Mouse (Mus musculus) retina, embryonic 14.5 days (tissue): ENCODE measurements around the gene Acvr1b.

ENCODE experiments used
- DNase-seq: peaks from one replicate; pipeline ENCODE4 v3.0.0-alpha.2; 2015; ENCODE audit warnings: low spot score

The Acvr1b gene

GRCm38 (mm10) chr15:101196961-101197360, 23.1 kb downstream of the Acvr1b start:
- DNase-seq = no peak

DNA sequence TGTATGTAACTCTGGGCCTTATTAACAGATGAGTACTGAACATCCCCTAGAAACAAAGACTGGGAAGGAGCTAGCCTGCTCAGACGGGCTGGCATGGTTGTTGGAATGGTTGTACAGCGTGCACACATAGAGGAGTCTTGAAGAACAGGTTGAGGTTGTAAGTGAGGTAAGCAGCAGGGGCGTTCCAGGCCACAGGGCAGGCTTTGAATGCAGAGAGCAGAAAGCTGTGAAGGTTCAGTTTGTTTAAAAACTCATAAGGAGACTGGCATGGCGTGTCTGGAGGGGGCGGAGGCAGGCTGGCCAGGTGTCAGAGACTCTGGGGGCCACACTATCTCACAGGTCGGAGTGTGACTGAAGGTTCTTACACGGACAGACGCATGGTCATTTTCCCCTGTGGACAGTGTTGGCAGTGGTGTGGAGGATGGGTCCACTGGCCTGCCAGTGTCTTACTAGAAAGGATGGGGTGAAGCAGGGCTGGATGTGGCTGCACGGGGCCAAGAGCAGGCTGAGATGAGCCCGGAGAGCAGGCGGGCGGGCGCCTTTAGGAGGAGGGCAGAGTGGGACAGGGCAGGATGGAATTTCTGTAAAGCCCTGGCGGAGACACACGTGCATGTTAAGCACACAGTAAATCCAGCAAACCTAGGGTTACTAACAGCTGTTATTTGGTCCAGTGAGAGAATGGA, 23.8 kb downstream of the Acvr1b start:
- no peak for DNase-seq

DNA sequence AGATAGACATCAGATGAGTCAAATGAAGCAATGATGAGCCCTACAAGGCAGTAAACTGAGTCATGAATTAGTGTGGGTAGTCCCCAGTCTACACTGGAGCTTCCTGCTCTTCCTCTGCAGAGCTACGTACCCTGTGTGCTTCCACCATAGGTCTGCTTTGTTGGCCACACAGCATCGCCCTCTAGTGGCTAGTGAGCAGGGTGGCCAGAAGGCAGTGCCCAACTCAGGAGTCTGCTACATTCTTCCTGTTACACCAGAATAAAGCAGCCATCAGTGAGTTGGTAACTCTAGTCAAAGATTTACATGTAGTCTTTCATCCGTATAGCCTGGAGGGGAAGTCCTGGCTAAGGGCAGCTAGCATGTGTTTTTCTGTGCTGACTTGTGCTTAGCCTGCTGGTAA, 24.4 kb downstream of the Acvr1b start:
- DNase-seq = peak; percentile 82

DNA sequence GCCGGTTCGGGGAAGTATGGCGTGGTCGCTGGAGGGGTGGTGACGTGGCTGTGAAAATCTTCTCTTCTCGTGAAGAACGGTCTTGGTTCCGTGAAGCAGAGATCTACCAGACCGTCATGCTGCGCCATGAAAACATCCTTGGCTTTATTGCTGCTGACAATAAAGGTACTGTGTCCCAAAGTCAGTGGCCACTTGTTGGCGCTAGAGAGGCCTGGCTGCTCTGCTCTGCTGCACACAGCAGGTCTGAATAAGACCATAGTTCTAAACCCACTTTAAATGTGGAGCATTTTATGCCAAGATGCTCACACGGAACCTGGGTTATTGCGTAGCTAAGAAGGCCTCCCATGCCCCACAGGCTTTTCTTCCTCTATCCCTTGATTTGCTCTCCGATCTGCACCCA, 25.0 kb downstream of the Acvr1b start:
- DNase-seq = no peak

- no peak for DNase-seq
Observed at GRCm38 (mm10) chr15:101200777-101201295, 27.0 kb downstream of the Acvr1b start.

GRCm38 (mm10) chr15:101201414-101201813, 27.5 kb downstream of the Acvr1b start:
- DNase-seq = no peak

DNA sequence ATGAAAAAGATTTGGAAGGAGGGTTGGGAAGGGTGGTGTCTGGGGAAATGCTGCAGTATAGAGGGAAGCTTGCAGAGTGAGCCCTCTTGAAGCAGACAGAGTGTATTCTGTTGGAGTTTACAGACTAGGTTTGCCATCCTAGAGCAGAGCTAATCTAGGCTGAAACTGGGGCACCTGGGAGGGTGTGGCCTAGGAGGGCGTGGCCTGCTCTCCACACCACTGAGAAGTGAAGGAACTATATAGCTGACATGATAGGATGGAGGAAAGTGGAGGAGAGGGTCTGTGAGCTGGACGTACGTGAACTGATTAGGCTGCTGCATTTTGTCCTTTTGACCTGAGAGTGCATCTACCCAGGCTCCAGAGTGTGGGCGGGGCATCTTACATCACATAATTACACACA, 29.8 kb downstream of the Acvr1b start:
- no peak for DNase-seq

- no peak for DNase-seq
Observed at GRCm38 (mm10) chr15:101204781-101205180, 30.9 kb downstream of the Acvr1b start.

DNA sequence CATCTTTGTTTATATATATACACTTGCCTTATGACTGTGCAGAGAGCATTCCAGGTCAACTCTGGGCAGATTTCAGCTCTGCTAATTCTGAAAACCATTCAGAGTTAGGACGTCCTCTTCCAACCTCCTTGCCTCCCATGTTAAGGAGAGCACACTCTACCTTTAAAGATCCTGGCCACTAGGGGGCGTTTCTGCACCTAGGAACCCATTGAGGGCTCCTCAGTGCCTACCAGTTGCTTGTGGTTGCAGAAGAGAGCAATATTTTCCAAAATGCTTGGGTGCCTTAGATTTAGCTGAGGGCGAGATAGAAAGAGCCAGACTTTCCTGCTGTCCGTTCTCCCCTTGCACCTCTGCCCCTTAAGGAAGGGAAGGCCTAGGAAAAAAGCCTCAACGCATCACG, 36.4 kb downstream of the Acvr1b start:
- DNase-seq = peak; percentile 88

- no peak for DNase-seq
Observed at GRCm38 (mm10) chr15:101210998-101211613, 37.2 kb downstream of the Acvr1b start.

DNA sequence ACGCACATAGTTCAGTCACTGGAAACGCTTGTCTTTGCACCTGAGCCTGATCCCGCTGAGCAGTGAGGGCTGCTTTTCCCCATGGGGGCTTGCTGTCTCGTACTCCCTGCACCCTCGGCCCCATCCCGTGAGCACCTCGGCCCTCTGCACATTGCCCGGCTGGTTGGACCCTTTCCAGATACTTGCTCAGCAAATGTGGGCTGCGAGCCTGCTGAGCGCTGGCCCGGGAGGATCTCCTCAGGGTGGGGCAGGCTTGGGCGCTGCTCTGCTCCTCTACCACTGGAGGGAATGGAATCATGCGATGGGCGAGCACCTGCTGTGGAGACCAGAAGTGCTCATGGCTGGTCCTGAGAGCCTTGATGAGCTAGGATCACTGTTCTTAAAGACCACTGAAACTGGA, 38.6 kb downstream of the Acvr1b start:
- DNase-seq = no peak

DNA sequence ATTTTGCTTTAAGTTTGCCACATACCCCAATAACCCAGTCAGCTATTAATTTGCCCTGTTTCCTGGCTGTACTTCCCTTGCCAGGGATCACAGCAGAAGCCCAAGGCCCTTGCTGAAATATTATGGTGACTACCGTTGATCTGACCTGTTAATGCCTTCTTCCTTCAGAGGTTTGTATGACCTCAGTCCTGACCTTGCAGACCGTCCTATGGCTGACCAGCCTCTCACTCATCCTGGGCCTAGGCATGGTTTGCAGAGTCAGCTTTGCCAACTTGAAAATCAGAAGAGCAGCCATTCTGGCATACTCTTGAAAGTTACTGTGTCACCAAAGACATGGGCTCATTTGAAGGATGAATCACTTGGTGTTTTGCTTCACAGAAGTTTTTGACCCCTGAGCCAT, 41.3 kb downstream of the Acvr1b start:
- no peak for DNase-seq

GRCm38 (mm10) chr15:101216036-101216435, 42.2 kb downstream of the Acvr1b start:
- DNase-seq = no peak

- DNase-seq = peak; percentile 77
Observed at GRCm38 (mm10) chr15:101220905-101221297, 47.0 kb downstream of the Acvr1b start.

DNA sequence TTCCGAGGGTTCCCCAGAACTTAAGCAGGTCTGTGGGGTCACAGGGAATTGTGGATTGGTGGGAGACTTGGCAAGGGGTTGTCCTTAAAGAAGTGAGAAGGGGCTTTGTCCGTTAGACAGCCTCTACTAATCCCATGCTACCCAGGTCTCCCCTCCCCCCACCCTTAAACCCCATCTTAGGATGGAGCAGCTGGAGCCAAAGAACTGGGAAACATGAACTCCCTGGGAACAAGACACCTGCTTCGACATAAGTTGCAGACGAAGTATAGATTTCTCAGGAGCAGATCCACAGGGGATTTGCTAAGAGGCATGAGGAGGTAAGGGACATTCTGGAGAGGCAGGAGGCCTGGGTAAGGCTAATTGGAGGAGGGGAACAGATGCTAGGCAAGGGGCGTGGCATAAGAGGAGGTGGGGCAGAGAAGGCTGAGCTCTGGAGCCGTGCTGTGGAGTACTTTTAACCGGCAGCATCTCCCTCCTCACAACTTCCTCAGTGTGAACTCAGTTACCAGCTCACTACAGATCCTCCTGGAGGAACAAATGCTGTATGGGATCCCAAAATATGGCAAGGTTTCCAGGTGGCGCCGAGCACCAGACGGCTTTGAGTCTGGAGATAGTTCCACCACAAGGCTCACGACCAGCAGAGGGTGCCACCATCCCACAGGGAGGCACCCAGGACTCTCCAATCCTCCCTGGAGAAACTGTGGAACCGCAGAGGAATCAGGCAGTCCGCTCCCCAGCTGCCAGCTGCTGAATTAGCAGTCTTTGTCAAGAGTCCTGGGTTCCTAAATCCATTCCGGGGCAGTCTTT, 47.6 kb downstream of the Acvr1b start:
- peak; percentile 94 for DNase-seq

DNA sequence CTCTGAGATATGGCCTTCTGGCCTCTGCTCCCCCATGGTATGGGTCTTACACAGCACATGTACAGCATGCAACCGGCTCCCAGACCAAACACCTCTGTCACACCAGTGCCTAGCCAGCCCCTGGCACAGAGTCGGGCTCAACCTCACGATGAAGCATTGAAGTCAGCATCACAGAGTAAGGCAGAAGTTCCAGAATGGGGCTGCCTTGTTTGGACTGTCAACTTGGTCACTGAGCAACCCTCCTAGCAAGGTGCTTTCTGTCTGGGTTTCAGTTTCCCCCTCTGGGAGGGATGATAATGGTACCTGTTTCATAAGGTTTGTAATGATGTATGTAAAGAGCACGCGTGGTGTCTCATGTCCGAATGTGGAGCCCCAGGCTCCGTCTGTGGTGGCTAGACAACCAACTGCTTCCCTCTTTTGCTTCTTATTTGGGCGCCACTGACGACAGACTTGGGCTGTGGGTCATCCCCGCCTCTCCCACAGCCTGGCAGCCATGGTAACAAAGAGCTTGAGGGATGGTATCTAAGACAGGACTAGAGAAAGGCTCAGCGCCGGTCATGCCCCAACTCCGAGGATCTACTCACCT, 49.1 kb downstream of the Acvr1b start:
- DNase-seq = no peak

DNA sequence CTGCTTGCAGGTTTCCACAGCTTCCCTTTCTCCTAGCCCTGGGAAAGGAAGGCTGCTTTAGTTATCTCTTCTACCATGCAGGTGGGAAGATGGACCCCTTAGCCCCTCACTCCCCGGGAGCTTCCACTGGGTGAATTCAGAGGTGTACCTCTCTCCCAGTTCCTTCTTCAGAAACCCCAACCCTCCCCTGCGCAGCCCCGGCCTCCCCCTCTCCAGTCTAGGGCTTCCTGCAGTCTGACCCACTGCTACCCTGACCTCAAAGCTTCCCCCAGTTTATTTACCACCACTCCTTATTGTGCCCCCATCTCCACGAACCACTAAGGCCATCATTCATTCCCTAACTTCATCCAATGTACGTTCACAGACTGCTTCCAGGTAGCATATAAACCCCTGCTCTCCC, 49.7 kb downstream of the Acvr1b start:
- no peak for DNase-seq

GRCm38 (mm10) chr15:101224006-101224906, 50.4 kb downstream of the Acvr1b start, which contains the start of gene Grasp:
Gene Grasp, plus strand, starts transcription at chr15:101224188.
- peak; percentile 83 for DNase-seq

GRCm38 (mm10) chr15:101224977-101225376, 51.1 kb downstream of the Acvr1b start:
- DNase-seq = no peak

DNA sequence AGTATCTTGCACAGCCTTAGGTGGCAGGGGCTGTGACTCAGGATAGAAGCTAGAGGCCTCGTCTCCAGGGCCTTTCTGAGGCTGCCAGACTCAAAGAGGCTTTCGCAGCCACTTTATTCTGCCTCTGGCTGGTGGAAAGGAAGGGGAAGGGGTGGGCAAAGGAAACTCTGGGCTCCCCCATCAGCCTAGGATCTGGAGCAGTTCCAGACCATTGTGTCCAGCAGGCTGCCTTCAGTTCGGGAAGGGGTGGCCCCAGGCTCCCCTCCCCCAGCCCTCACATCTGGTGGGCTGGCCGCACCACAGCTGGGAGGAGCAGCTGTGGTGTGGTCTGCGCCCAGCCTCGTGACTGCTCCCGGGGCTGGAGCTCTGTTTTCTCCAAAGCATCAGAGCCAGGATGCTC, 54.1 kb downstream of the Acvr1b start:
- DNase-seq = no peak

DNA sequence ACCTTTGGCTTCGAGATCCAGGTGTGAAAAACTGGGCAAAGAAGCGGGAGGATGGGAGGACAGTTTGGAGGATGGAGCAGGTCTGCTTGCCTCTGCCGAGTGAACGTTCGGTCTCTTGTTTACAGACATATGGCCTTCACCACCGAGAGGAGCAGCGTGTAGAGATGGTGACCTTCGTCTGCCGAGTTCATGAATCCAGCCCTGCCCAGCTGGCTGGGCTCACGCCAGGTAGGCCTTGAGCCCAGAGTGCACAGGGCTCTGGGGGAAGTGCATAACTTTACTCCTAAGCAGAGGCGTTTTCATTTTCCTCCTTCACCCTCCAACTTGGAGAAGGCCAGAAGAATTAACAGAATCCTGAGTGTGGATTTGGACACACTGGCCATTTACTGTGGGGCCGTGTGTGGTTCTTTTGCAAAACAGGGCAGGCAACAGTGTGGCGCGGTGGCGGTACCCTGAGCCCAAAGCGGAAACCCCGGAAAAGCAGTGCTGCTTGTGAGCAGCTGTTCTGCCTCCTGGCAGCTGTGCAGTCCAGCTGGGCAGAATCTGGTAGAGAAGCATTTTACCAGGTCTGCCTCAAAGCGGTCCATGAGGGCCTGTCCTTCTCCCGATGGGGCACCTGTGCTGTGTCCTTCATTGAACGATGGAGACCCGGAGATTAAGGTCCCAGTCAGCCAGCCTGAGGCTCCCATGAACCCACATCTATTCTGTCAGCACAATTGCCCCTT, 55.2 kb downstream of the Acvr1b start:
- no peak for DNase-seq
